Mouse (Mus musculus): Measurements from ENCODE around the gene Sdcbp2. TPM values are rescaled to one million over a fixed set of nuclear protein-coding genes. Genes with fewer than 3 reads are reported as not detected.

Gene Sdcbp2
- polyA plus RNA-seq (2014; fragmentation: Illumina TruSeq; extraction: RNeasy Lipid Tissue Mini Kit (QIAGEN cat#74804); ENCODE audit: low read depth, low replicate concordance), result not detected

DNA sequence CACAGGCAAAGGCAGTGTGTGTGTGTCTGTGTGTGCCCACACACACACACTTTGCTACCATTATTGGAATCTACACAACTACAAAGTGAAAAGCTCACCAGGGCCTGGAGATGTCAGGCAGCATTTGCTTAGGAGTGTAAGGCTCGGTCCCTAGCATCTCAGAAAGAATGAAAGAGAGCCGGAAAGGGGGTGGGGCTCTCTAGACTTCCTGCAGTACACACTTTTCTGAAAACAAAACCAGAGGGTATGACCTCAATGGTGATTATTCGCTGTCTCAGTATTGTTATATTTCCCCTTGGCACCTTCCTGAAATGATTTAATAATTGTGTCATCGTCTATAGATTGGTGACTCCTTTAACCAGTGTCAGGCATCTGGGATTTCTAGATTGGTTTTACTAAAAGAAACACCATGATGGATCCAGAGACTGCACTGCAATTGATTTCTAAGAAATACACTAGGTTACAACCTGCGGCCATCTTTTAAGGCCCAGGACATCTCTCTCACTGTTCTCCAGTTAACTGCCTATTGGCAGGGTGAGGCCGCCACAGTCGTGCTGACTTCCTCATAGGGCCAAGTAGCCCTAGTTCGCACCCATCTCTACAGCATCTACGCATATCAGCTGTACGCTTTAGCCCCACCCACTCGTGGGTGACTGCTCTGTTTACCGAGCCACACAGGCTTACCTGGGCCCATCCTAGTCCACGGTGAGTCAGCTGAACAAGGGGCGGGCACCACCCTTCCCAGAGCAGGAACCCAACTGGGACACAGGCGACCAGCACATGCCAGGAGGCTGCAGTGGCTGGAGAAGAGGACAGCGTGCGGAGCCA lies at the start of gene Sdcbp2:
TSS of gene Sdcbp2 (plus strand) at position 750 of the 828 bp plus-strand sequence.

DNA sequence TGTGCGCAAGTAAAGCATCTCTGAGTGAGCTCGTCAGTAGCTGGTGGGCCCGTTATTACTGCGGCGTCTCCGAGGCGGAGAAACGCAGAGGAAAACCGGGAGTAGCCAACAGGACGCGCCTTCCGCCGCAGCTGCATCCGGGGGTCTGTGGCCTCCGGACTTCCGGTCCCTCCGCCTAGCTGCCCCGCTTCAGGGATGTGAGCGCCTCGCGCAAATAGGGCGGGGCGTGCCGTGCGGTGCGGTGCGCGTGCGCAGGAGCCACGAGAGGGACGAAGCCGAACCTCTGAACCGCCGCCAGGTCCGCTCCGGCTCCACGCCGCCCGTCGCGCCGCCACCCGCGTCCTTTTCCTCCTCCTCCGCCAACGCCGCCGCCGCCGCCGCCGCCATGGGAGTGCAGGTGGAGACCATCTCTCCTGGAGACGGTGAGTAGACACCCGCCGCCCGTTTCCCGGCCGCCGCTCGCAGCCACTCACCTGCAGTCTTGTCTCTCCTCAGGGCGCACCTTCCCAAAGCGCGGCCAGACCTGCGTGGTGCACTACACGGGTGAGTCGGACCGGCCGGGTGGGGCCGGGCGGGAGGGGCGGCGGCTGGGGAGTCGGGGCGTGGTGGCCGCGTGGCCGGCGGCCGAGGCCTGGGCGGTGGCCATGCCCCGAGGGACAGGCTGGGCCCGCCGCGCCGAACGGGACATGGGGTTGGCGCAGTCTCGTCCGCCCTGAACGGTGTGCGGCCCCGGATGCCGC lies 29.9 kb upstream of the Sdcbp2 start, which contains the start of gene Fkbp1a:
TSS of gene Fkbp1a (plus strand) at position 161 of the 740 bp plus-strand sequence.

DNA sequence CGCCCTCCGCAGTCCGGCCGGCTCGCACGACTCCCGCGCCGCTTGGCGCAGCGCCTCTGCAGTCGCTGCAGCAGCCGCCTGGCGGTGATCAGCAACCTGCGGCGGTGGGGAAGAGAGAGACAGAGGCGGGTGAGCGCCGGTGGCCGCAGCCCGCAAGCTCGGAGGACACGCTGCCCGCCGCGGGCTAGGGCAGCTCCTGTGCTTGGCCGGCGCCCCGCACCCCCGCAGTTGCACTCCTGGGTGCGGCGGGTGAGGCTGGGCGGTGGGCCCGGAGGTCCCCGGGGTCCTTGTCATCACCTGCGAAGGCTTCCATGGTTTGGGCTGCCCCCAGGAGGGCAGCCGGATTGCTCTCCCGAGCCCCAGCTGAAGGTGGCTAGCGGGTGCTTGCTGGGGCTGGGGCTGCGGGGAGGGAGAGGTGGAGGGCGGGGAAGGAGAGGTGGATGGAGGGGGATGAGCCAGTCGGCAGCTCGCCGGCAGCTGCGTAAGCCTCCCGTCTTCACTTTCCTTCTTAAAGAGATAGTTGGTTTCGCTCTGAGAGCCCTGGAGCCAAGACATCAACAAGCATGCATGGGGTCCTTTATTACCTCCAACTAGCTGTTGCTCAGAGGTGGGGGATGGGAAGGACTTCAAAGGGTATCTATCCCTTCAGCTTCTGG lies 59.9 kb downstream of the Sdcbp2 start, which contains the start of gene Snph:
TSS of gene Snph (minus strand) at position 435 of the 656 bp plus-strand sequence.

Other genes starting within 250 kb of the Sdcbp2 start
- gene 4921509C19Rik, start 96.5 kb upstream of the Sdcbp2 start, polyA plus RNA-seq (2014; fragmentation: Illumina TruSeq; extraction: RNeasy Lipid Tissue Mini Kit (QIAGEN cat#74804); ENCODE audit: low read depth, low replicate concordance), result not detected
- 33.1 TPM for gene Nsfl1c, start 78.4 kb upstream of the Sdcbp2 start, polyA plus RNA-seq (2014; fragmentation: Illumina TruSeq; extraction: RNeasy Lipid Tissue Mini Kit (QIAGEN cat#74804); ENCODE audit: low read depth, low replicate concordance)
- gene Fkbp1a, start 30.1 kb upstream of the Sdcbp2 start, polyA plus RNA-seq (2014; fragmentation: Illumina TruSeq; extraction: RNeasy Lipid Tissue Mini Kit (QIAGEN cat#74804); ENCODE audit: low read depth, low replicate concordance), result 52.0 TPM
- not detected for gene Snph, start 60.0 kb downstream of the Sdcbp2 start, polyA plus RNA-seq (2014; fragmentation: Illumina TruSeq; extraction: RNeasy Lipid Tissue Mini Kit (QIAGEN cat#74804); ENCODE audit: low read depth, low replicate concordance)
- not detected for gene Rad21l, start 95.9 kb downstream of the Sdcbp2 start, polyA plus RNA-seq (2014; fragmentation: Illumina TruSeq; extraction: RNeasy Lipid Tissue Mini Kit (QIAGEN cat#74804); ENCODE audit: low read depth, low replicate concordance)
- not detected for gene Tmem74b, start 129.4 kb downstream of the Sdcbp2 start, polyA plus RNA-seq (2014; fragmentation: Illumina TruSeq; extraction: RNeasy Lipid Tissue Mini Kit (QIAGEN cat#74804); ENCODE audit: low read depth, low replicate concordance)
- gene Psmf1, start 171.6 kb downstream of the Sdcbp2 start, polyA plus RNA-seq (2014; fragmentation: Illumina TruSeq; extraction: RNeasy Lipid Tissue Mini Kit (QIAGEN cat#74804); ENCODE audit: low read depth, low replicate concordance), result 6.4 TPM